ENCODE assay signal across 8 mouse cellular contexts in the genomic region with DNA sequence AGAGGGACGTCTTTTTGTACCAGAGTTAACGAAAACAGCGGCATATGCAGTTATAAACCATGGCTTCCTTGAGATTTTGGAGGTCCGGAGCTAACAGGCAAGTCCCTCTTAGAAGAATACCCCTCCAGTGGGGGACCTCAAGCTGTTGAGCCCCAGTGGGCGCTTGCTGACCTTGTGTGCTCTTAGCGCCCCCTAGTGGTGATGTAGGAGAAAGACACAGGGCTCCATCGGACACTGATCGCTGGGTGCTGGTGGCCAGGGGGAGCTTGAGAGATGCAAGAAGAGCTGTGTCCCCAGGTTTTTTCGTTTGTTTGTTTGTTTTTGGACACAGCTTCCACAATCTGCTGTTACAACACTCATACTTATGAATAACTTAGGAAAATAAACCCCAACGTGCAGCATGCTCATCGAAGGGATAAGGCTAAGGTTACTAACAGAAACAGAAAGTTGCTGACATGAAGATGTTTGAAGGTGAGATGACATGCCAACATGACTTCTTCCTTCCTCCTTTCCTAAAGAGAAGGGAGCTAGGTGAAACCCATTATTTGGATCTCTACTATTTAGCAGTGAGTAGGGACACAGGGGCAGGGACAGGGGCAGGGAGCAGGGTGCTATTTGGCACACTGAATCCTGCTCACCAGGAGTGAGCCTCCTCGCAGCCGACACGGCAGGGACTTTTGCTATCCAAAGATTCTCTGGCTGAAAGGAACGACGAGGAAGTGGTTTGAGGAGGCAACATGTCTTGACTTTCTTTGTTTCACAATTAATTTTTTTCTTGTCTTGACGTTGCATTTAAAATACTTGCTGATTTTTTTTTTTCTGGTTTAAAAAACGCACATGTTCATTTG. TPM values are rescaled to one million over a fixed set of nuclear protein-coding genes. Genes with fewer than 3 reads are reported as not detected.
DNase-seq lines count a peak whose midpoint lies in the region; ATAC-seq lines count a peak whose summit lies in the region.

No protein-coding gene starts in this region.

- H3K27ac ChIP-seq in hindbrain, embryonic 13.5 days = no peak overlapping the region

- H3K27me3 ChIP-seq in hindbrain, embryonic 13.5 days = 0 out of 2 replicates have a peak, but pooled peaks cover 2% of the 10 kb centered on the region

- H3K4me1 ChIP-seq in hindbrain, embryonic 13.5 days (replicated peaks) = no peaks in the 10 kb centered on the region

- 32% methylated on average over 18 of the region's 18 CpGs for WGBS in hindbrain, embryonic 13.5 days

- peak; percentile 93 for DNase-seq in NIH3T3 (ENCODE audit: low read depth)
- peak; percentile 87 to 90 for DNase-seq in cerebellum, postnatal 10 days
- peak; percentile 34 to 55 for DNase-seq in frontal cortex, postnatal 14 days (ENCODE audit: low spot score in 2 of 2)
- peak; percentile 60 to 62 for DNase-seq in layer of hippocampus, postnatal 25 days (ENCODE audit: extremely low spot score in 1 of 2, low spot score in 1 of 2)
- peak; percentile 64 for DNase-seq in lung, postnatal 25 days (ENCODE audit: low spot score)
- DNase-seq in retina, postnatal 1 day = peak; percentile 89
- DNase-seq in thymus, postnatal 4 days = peak; percentile 78

- no peak overlapping the region; the same call in 1 of the 2 replicates for H3K4me2 ChIP-seq in hindbrain, embryonic 13.5 days

- H3K9me3 ChIP-seq in hindbrain, embryonic 13.5 days = no peaks in the 10 kb centered on the region

- no peak overlapping the region for H3K9ac ChIP-seq in hindbrain, embryonic 13.5 days

- H3K36me3 ChIP-seq in hindbrain, embryonic 13.5 days = no peaks in the 10 kb centered on the region

- peak; percentile 83 for ATAC-seq in hindbrain, embryonic 13.5 days (ENCODE audit: low FRiP score)

- no peak overlapping the region for H3K4me3 ChIP-seq in hindbrain, embryonic 13.5 days

RNA-seq across cellular contexts. Expression of a gene that starts 29.2 kb away (rescaled TPM):
- polyA plus RNA-seq in hindbrain, embryonic 13.5 days (2015; fragmentation: Nextera tagmentation; extraction: Ambion mirVana) = 0.14 TPM in 1 of 2 replicates, not detected in the other
- total RNA-seq in layer of hippocampus, postnatal 25 days (2021) = under 1 TPM; 0.37 to 0.47 TPM

RNA-seq across cellular contexts. Expression of a gene that starts 38.8 kb away (rescaled TPM):
- not detected in 2 replicates for polyA plus RNA-seq in hindbrain, embryonic 13.5 days (2015; fragmentation: Nextera tagmentation; extraction: Ambion mirVana)
- 1 to 10 TPM; 2.4 to 3.3 TPM for total RNA-seq in layer of hippocampus, postnatal 25 days (2021)
